ENCODE assay signal across 10 mouse cellular contexts in genomic region chr10:29534830-29535227, GRCm38 (mm10). TPM values are rescaled to one million over a fixed set of nuclear protein-coding genes. Genes with fewer than 3 reads are reported as not detected.
A peak's percentile ranks its signal among the peaks of the same experiment; 100 is the strongest.
DNase-seq lines count a peak whose midpoint lies in the region; ATAC-seq and TF ChIP-seq lines count a peak whose summit lies in the region.
"Had no signal": no experiment of that assay in that cellular context is flagged by ENCODE, and none has a peak within 500 bp of the region (broad histone marks: within the 10 kb centered on the region; RNA-seq: fewer than 3 reads in every experiment).

No protein-coding gene starts in this region.

- ATAC-seq in heart, embryonic 13.5 days (ENCODE audit: extremely low read depth, insufficient number of reproducible peaks, low FRiP score, low TSS enrichment): no peak
- ATAC-seq in G1E (ENCODE audit: extremely low read depth, insufficient number of reproducible peaks, low FRiP score, poor library complexity, severe bottlenecking): no peak
- peak; percentile 54; the same call in 1 of the 2 replicates for ATAC-seq in hindbrain, embryonic 13.5 days (ENCODE audit: low FRiP score)
- peak; percentile 32 for ATAC-seq in midbrain, embryonic 14.5 days (ENCODE audit: low FRiP score, low TSS enrichment)

- 0% methylated on average over 7 of the region's 7 CpGs for WGBS in heart, embryonic 13.5 days
- 0% methylated on average over 7 of the region's 7 CpGs for whole genome bisulfite sequencing in hindbrain, embryonic 13.5 days
- WGBS in midbrain, embryonic 14.5 days: under 1% methylated on average over 7 of the region's 7 CpGs

- no peaks in the 10 kb centered on the region for H3K36me3 ChIP-seq in heart, embryonic 13.5 days
- H3K36me3 ChIP-seq in G1E (replicated peaks): no peaks in the 10 kb centered on the region
- H3K36me3 ChIP-seq in hindbrain, embryonic 13.5 days: no peaks in the 10 kb centered on the region
- no peaks in the 10 kb centered on the region for H3K36me3 ChIP-seq in midbrain, embryonic 14.5 days (ENCODE audit: control insufficient read depth, insufficient read depth, low read length)

- peak overlapping the region; percentile 81 for H3K9ac ChIP-seq in heart, embryonic 13.5 days
- peak overlapping the region; percentile 73; the same call in 1 of the 2 replicates for H3K9ac ChIP-seq in hindbrain, embryonic 13.5 days
- peak overlapping the region; percentile 26; the same call in 1 of the 2 replicates for H3K9ac ChIP-seq in midbrain, embryonic 14.5 days (replicated peaks; ENCODE audit: low read length)

- peak overlapping the region; percentile 67 for H3K4me3 ChIP-seq in heart, embryonic 13.5 days
- no peak overlapping the region; the same call in 1 of the 2 replicates for H3K4me3 ChIP-seq in G1E (ENCODE audit: low read depth, low read length)
- H3K4me3 ChIP-seq in hindbrain, embryonic 13.5 days: peak overlapping the region; percentile 64
- peak overlapping the region; percentile 59 for H3K4me3 ChIP-seq in midbrain, embryonic 14.5 days (replicated peaks; ENCODE audit: low read depth, low read length)

- no peak for TF ChIP-seq CTCF in G1E (IDR thresholded peaks at IDR 0.05; ENCODE audit: low read depth, low read length)

- no peaks in the 10 kb centered on the region for H3K9me3 ChIP-seq in heart, embryonic 13.5 days
- no peaks in the 10 kb centered on the region for H3K9me3 ChIP-seq in G1E (replicated peaks)
- no peaks in the 10 kb centered on the region for H3K9me3 ChIP-seq in hindbrain, embryonic 13.5 days
- no peaks in the 10 kb centered on the region for H3K9me3 ChIP-seq in midbrain, embryonic 14.5 days (ENCODE audit: control insufficient read depth, low read length)

- no peak for DNase-seq in heart, postnatal 4 days
- peak; percentile 27 for DNase-seq in G1E (ENCODE audit: low spot score)
- DNase-seq in midbrain, embryonic 14.5 days: peak; percentile 30
- DNase-seq in thymus, postnatal 4 days: no peak
- DNase-seq in layer of hippocampus, postnatal 14 days (ENCODE audit: low spot score in 2 of 2): no peak
- DNase-seq in gastrocnemius, adult 18-20 months (ENCODE audit: low spot score): no peak

- H3K4me1 ChIP-seq in heart, embryonic 13.5 days: peaks cover 56% of the 10 kb centered on the region
- peaks cover 29% of the 10 kb centered on the region for H3K4me1 ChIP-seq in G1E (ENCODE audit: insufficient read depth, low read depth, low read length)
- peaks cover 26% of the 10 kb centered on the region for H3K4me1 ChIP-seq in hindbrain, embryonic 13.5 days (replicated peaks)
- peaks cover 18% of the 10 kb centered on the region for H3K4me1 ChIP-seq in midbrain, embryonic 14.5 days (ENCODE audit: control insufficient read depth, insufficient read depth, low read length)

- H3K27me3 ChIP-seq in heart, embryonic 13.5 days (replicated peaks): peaks cover 29% of the 10 kb centered on the region
- H3K27me3 ChIP-seq in G1E (ENCODE audit: insufficient read depth, low read length): peaks cover 38% of the 10 kb centered on the region
- H3K27me3 ChIP-seq in hindbrain, embryonic 13.5 days: peaks cover 50% of the 10 kb centered on the region
- peaks cover 18% of the 10 kb centered on the region; the same call in 1 of the 2 replicates for H3K27me3 ChIP-seq in midbrain, embryonic 14.5 days (ENCODE audit: control insufficient read depth, insufficient read depth, low read length)

- 0 out of 2 replicates have a peak overlapping the region, but pooled peaks have one; percentile 51 for H3K27ac ChIP-seq in heart, embryonic 13.5 days (replicated peaks)
- no peak overlapping the region for H3K27ac ChIP-seq in hindbrain, embryonic 13.5 days
- H3K27ac ChIP-seq in midbrain, embryonic 14.5 days (replicated peaks; ENCODE audit: low read depth, low read length): no peak overlapping the region

- H3K4me2 ChIP-seq in heart, embryonic 13.5 days: peak overlapping the region; percentile 90
- H3K4me2 ChIP-seq in hindbrain, embryonic 13.5 days: peak overlapping the region; percentile 99
- H3K4me2 ChIP-seq in midbrain, embryonic 14.5 days (ENCODE audit: low read length): peak overlapping the region; percentile 99

RNA-seq across cellular contexts. Expression of gene Rspo3, which starts 0.8 kb away (rescaled TPM):
- 8.8 and 9.5 TPM in 2 replicates for polyA plus RNA-seq in heart, embryonic 13.5 days (2015; fragmentation: Nextera tagmentation; extraction: Ambion mirVana)
- under 1 TPM; 0.43 to 0.60 TPM for total RNA-seq in heart, postnatal 4 days (2021)
- total RNA-seq in G1E (2014; fragmentation: Nextera tagmentation): 6.5 and 6.7 TPM in 2 replicates
- total RNA-seq in G1E (2017): 6.1 and 6.3 TPM in 2 replicates
- 0.75 and 0.79 TPM in 2 replicates for polyA plus RNA-seq in G1E (2012)
- polyA plus RNA-seq in hindbrain, embryonic 13.5 days (2015; fragmentation: Nextera tagmentation; extraction: Ambion mirVana): 2.6 and 3.1 TPM in 2 replicates
- 1.6 and 5.6 TPM in 2 replicates for polyA plus RNA-seq in midbrain, embryonic 14.5 days (2014; fragmentation: Nextera tagmentation; extraction: Ambion mirVana)
- 10 to 100 TPM; 10.6 to 11.5 TPM for total RNA-seq in layer of hippocampus, postnatal 14 days (2021)
- 1 to 10 TPM; 1.6 to 2.0 TPM for total RNA-seq in gastrocnemius, adult 18-20 months (2021)
- total RNA-seq: MEL had no signal
- polyA plus RNA-seq: erythroblast, embryonic 14.5 days had no signal

Comparison
In these comparisons a context has a peak if more than half of its experiments do, and no peak if none do; other contexts are left out.
1. ATAC-seq: peak in hindbrain, embryonic 13.5 days (single experiment) and midbrain, embryonic 14.5 days (single experiment); none in heart, embryonic 13.5 days (single experiment) and G1E (single experiment).
2. H3K9ac ChIP-seq: peak in every context shown above with its lines; median percentile 81 in heart, embryonic 13.5 days; 73 in hindbrain, embryonic 13.5 days; 26 in midbrain, embryonic 14.5 days.
3. DNase-seq: peak in G1E (single experiment) and midbrain, embryonic 14.5 days (single experiment); none in heart, postnatal 4 days (single experiment), thymus, postnatal 4 days (single experiment), layer of hippocampus, postnatal 14 days (0 of 2) and gastrocnemius, adult 18-20 months (single experiment).
4. Peak in every context shown above with its lines, with median percentiles within 50 percentile points of each other: H3K4me2 ChIP-seq.